Mouse (Mus musculus) limb, embryonic 14.5 days (tissue): ENCODE results near the gene Ap5b1. TPM values are rescaled to one million over a fixed set of nuclear protein-coding genes. Genes with fewer than 3 reads are reported as not detected.

Source experiments
- ATAC-seq: fragments of 200-750 bp; cut with Nextera tagmentation; 2 replicates; pipeline ENCODE4 v1.8.0; 2017; ENCODE audit warnings: low read depth, moderate number of reproducible peaks, moderate TSS enrichment; ENCODE audit not compliant: low FRiP score
- DNase-seq: peaks from one replicate; pipeline ENCODE4 v3.0.0-alpha.2; 2015; ENCODE audit warnings: low spot score
- H3K27ac ChIP-seq: fragments of 300-500 bp; sonication (generic); replicated peaks from 2 replicates; pipeline ENCODE4 v1.5.1; 2014; ENCODE audit warnings: low read depth, mild to moderate bottlenecking, low read length, moderate library complexity, mixed read lengths
- H3K27me3 ChIP-seq: fragments of 300-500 bp; sonication (generic); 2 replicates; pipeline ENCODE4 v1.6.1; 2014; ENCODE audit warnings: low read length, mixed read lengths; ENCODE audit not compliant: control insufficient read depth, insufficient read depth
- H3K36me3 ChIP-seq: fragments of 300-500 bp; sonication (generic); 2 replicates; pipeline ENCODE4 v1.6.1; 2014; ENCODE audit warnings: mild to moderate bottlenecking, low read length, moderate library complexity, mixed read lengths; ENCODE audit not compliant: control insufficient read depth, insufficient read depth
- H3K4me1 ChIP-seq: fragments of 300-500 bp; sonication (generic); 2 replicates; pipeline ENCODE4 v1.6.1; 2014; ENCODE audit warnings: antibody characterized with exemption, low read length, mixed read lengths; ENCODE audit not compliant: control insufficient read depth, insufficient read depth
- H3K4me2 ChIP-seq: fragments of 300-500 bp; sonication (generic); replicated peaks from 2 replicates; pipeline ENCODE4 v1.6.1; 2014; ENCODE audit warnings: low read depth, mild to moderate bottlenecking, low read length, moderate library complexity; ENCODE audit not compliant: severe bottlenecking
- H3K4me3 ChIP-seq: fragments of 300-500 bp; sonication (generic); replicated peaks from 2 replicates; pipeline ENCODE4 v1.5.1; 2014; ENCODE audit warnings: low read length
- H3K9ac ChIP-seq: fragments of 300-500 bp; sonication (generic); 2 replicates; pipeline ENCODE4 v1.6.1; 2014; ENCODE audit warnings: mild to moderate bottlenecking, low read depth, low read length, moderate library complexity; ENCODE audit not compliant: severe bottlenecking
- H3K9me3 ChIP-seq: fragments of 300-500 bp; sonication (generic); 2 replicates; pipeline ENCODE4 v1.6.1; 2016; ENCODE audit warnings: low read length; ENCODE audit not compliant: control insufficient read depth
- POLR2A ChIP-seq: fragments of 200-500 bp; IDR thresholded peaks from 2 replicates; pipeline ENCODE4 v1.8.0; 2012; ENCODE audit warnings: inconsistent platforms, mild to moderate bottlenecking, moderate library complexity, borderline replicate concordance; ENCODE audit not compliant: insufficient read depth, insufficient read length; ENCODE audit errors: extremely low read depth
- WGBS: fragments of 180-500 bp; shearing (Covaris S2); extraction: QIAGEN DNeasy Blood & Tissue Kit; methylation state at CpG from one replicate; pipeline ENCODE4 v1.1.7; 2014; 5-methylcytosine and 5-hydroxymethylcytosine counted together
- polyA plus RNA-seq, 2 experiments: library from polyadenylated mRNA; depleted of rRNA in 1 of 2; stranded (reverse) in 1 of 2; unstranded in 1 of 2; fragments of >200 nt; fragmentation: Nextera tagmentation in 1 of 2; extraction: Ambion mirVana in 1 of 2; gene quantifications; 2 replicates each; pipeline versions ENCODE4 v1.2.1 to v1.2.3; 2012 to 2014

Ap5b1 gene
- polyA plus RNA-seq, 2 experiments, result 2.6 to 3.1 TPM

DNA sequence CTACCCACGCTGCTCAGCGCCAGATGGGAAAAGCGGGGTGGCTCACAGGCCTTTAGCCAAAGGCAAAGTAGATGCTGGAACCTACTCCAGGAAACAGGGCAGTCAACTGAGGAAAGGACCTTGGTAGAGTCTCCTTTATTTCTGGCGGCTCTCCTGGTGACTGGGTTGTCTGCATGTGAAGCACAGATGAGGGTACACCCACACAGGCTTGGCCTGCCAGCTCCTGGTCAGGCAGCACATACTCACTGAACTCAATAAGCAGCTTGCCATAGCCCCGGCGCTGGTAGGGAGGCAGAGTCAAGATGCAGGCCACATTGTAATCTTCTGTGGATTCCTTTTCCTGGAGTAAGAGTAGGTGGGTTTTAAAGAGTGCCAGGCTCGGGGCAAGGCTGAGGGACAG is 37.3 kb downstream of the Ap5b1 start:
- Histone ChIP-seq H3K27ac (no peak overlapping the region), H3K36me3 (peaks cover 61% of the 10 kb centered on the region), H3K9ac (no peak overlapping the region), H3K9me3 (no peaks in the 10 kb centered on the region), H3K4me2 (no peak overlapping the region), H3K27me3 (no peaks in the 10 kb centered on the region), H3K4me3 (no peak overlapping the region), H3K4me1 (peaks cover 19% of the 10 kb centered on the region)
- TF ChIP-seq POLR2A, result no peak
- 97% methylated on average over 7 of the region's 7 CpGs for WGBS
- ATAC-seq (no peak), DNase-seq (no peak)

DNA sequence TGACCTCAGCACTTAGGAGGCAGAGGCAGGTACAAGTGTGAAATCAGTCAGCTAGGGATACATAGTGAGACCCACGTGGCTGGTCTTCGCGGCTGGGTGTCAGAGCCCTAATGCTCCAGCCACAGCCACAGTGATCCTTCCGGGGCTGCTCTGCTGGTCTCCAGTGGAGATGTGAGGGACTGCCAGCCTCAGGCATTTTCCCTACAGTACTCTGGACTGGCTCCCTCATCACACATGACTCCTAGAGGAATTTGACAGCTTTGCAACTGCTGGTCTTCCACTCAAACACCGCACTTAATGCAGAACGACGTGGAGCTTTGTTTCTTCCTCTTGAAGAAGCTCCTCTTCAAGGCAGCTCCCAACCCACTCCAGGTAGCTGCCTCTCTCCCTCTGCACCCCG is 38.4 kb downstream of the Ap5b1 start:
- H3K9ac ChIP-seq, result no peak overlapping the region
- DNase-seq (no peak), ATAC-seq (no peak)
- H3K4me1 ChIP-seq, result peaks cover 27% of the 10 kb centered on the region
- H3K4me3 ChIP-seq, result no peak overlapping the region
- no peaks in the 10 kb centered on the region for H3K9me3 ChIP-seq
- H3K27me3 ChIP-seq, result no peaks in the 10 kb centered on the region
- no peak overlapping the region for H3K27ac ChIP-seq
- 83% methylated on average over 8 of the region's 8 CpGs for WGBS
- TF ChIP-seq POLR2A, result no peak
- H3K4me2 ChIP-seq, result no peak overlapping the region
- H3K36me3 ChIP-seq, result peaks cover 61% of the 10 kb centered on the region

DNA sequence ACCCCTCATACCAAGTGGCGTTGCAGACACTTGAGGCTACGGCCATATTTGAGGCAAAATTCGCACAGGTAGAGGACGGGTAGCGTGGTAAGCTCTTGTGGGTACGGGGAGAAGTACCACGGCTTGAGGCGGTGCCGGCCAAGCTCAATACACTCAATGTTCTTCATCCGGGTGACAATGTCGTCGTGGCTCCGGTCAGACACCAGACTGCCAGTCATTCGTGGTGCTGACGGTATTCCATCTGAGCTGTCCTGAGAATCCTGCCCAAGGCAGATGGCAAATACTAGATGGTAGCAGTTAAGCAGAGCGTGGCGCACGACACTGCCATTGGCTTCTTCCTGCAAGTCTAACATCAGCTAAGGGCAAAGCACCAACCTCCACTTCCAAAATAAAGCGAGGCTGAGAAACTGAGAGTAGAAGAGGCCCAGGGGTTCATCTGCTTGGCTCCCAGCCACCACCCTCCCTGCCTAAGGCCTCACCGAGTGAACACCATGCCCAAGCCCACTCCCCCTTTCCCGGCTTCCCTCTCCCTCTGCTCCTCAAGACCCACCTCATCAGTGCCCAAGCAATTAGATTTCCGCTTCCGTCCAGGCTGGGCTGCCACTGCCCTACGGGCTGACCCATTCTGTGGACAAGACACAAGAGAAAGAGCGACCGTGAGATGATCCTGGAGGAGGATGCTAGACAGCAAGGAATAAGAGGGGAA is 40.0 kb downstream of the Ap5b1 start:
- H3K4me3 ChIP-seq, result no peak overlapping the region
- H3K27ac ChIP-seq, result no peak overlapping the region
- no peak overlapping the region for H3K4me2 ChIP-seq
- ATAC-seq (no peak), DNase-seq (no peak)
- no peaks in the 10 kb centered on the region for H3K27me3 ChIP-seq
- peaks cover 22% of the 10 kb centered on the region for H3K4me1 ChIP-seq
- TF ChIP-seq POLR2A, result no peak
- H3K9ac ChIP-seq, result no peak overlapping the region
- no peaks in the 10 kb centered on the region for H3K9me3 ChIP-seq
- peaks cover 61% of the 10 kb centered on the region for H3K36me3 ChIP-seq
- 95% methylated on average over 26 of the region's 26 CpGs for WGBS

DNA sequence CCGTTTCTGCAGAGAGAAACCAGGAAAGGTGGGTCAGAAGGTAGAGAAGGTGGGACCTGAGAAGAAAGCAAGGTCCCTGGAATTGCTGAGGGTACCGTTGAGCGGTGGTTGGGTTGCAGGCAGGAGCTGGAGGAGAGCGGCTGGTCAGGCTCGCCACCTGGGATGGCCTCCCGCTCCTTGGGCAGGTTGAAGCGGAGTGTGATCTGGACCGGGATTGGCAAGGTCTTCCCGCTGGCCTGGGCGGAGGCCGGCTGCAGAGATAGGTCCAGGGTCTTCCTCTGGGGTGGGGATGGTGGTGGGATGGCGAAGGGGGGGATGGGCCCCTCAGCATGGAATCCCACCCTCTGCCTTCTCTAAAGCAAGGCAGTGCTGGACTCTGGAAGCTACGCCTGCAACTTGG is 40.9 kb downstream of the Ap5b1 start:
- no peaks in the 10 kb centered on the region for H3K27me3 ChIP-seq
- H3K9ac ChIP-seq, result no peak overlapping the region
- H3K4me3 ChIP-seq, result peak overlapping the region; percentile 76
- no peak for ATAC-seq
- no peak for TF ChIP-seq POLR2A
- peak overlapping the region; percentile 61 for H3K4me2 ChIP-seq
- no peak for DNase-seq
- H3K9me3 ChIP-seq, result no peaks in the 10 kb centered on the region
- 98% methylated on average over 10 of the region's 13 CpGs for WGBS
- peaks cover 17% of the 10 kb centered on the region for H3K4me1 ChIP-seq
- peaks cover 53% of the 10 kb centered on the region for H3K36me3 ChIP-seq
- no peak overlapping the region for H3K27ac ChIP-seq

GRCm38 (mm10) chr19:5609171-5609546 is 41.3 kb downstream of the Ap5b1 start:
- ATAC-seq (no peak), DNase-seq (no peak)
- TF ChIP-seq POLR2A, result no peak
- peak overlapping the region; percentile 61 for H3K4me2 ChIP-seq
- H3K27ac ChIP-seq, result peak overlapping the region; percentile 99
- peaks cover 48% of the 10 kb centered on the region for H3K36me3 ChIP-seq
- H3K4me3 ChIP-seq, result peak overlapping the region; percentile 76
- peak overlapping the region; percentile 85 for H3K9ac ChIP-seq
- H3K27me3 ChIP-seq, result no peaks in the 10 kb centered on the region
- 54% methylated on average over 10 of the region's 10 CpGs for WGBS
- no peaks in the 10 kb centered on the region for H3K9me3 ChIP-seq
- peaks cover 17% of the 10 kb centered on the region for H3K4me1 ChIP-seq
